Mouse (Mus musculus) embryonic facial prominence, embryonic 15.5 days (tissue): ENCODE results near the gene Thegl. TPM values are rescaled to one million over a fixed set of nuclear protein-coding genes. Genes with fewer than 3 reads are reported as not detected.

ENCODE experiments used
- ATAC-seq: fragments of 200-750 bp; cut with Nextera tagmentation; 2 replicates; pipeline ENCODE4 v1.8.0; 2017; ENCODE audit warnings: low read depth, moderate TSS enrichment; ENCODE audit not compliant: insufficient number of reproducible peaks, low FRiP score, low TSS enrichment
- H3K27ac ChIP-seq: fragments of 300-500 bp; sonication (generic); replicated peaks from 2 replicates; pipeline ENCODE4 v1.5.1; 2015; ENCODE audit warnings: mild to moderate bottlenecking, inconsistent platforms
- H3K27me3 ChIP-seq: fragments of 300-500 bp; sonication (generic); 2 replicates; pipeline ENCODE4 v1.6.1; 2015; ENCODE audit warnings: inconsistent platforms
- H3K36me3 ChIP-seq: fragments of 300-500 bp; sonication (generic); 2 replicates; pipeline ENCODE4 v1.6.1; 2015; ENCODE audit warnings: mild to moderate bottlenecking, inconsistent platforms
- H3K4me1 ChIP-seq: fragments of 300-500 bp; sonication (generic); 2 replicates; pipeline ENCODE4 v1.6.1; 2015; ENCODE audit warnings: inconsistent platforms
- H3K4me2 ChIP-seq: fragments of 300-500 bp; sonication (generic); replicated peaks from 2 replicates; pipeline ENCODE4 v1.6.1; 2015; ENCODE audit warnings: mild to moderate bottlenecking, inconsistent platforms
- H3K4me3 ChIP-seq: fragments of 300-500 bp; sonication (generic); replicated peaks from 2 replicates; pipeline ENCODE4 v1.5.1; 2015; ENCODE audit warnings: mild to moderate bottlenecking, inconsistent platforms
- H3K9ac ChIP-seq: fragments of 300-500 bp; sonication (generic); 2 replicates; pipeline ENCODE4 v1.6.1; 2015; ENCODE audit warnings: inconsistent platforms
- H3K9me3 ChIP-seq: fragments of 300-500 bp; sonication (generic); replicated peaks from 2 replicates; pipeline ENCODE4 v1.6.1; 2016; ENCODE audit warnings: inconsistent platforms
- WGBS: fragments of 180-500 bp; shearing (Covaris S2); methylation state at CpG from one replicate; pipeline ENCODE4 v1.1.7; 2015; 5-methylcytosine and 5-hydroxymethylcytosine counted together
- polyA plus RNA-seq: library from polyadenylated mRNA; unstranded; fragments of >200 nt; fragmentation: Nextera tagmentation; extraction: Ambion mirVana; gene quantifications from 2 replicates; pipeline ENCODE4 v1.2.1, GENCODE M21; 2015

The Thegl gene
- polyA plus RNA-seq, 1 experiment from 2014 or later = 1.2 TPM

- WGBS = 54% methylated on average over 12 of the region's 12 CpGs
- Histone ChIP-seq H3K9me3 (no peaks in the 10 kb centered on the region), H3K36me3 (no peaks in the 10 kb centered on the region)
Observed at GRCm38 (mm10) chr5:77056881-77057440, 41.1 kb downstream of the Thegl start.

GRCm38 (mm10) chr5:77060363-77060762 lies 44.5 kb downstream of the Thegl start:
- H3K27me3 ChIP-seq = no peaks in the 10 kb centered on the region
- H3K9me3 ChIP-seq = no peaks in the 10 kb centered on the region
- no peaks in the 10 kb centered on the region for H3K4me1 ChIP-seq
- no peak overlapping the region for H3K9ac ChIP-seq
- no peak overlapping the region for H3K27ac ChIP-seq
- no peak for ATAC-seq
- 32% methylated on average over 10 of the region's 10 CpGs for WGBS
- no peak overlapping the region for H3K4me3 ChIP-seq
- no peak overlapping the region for H3K4me2 ChIP-seq
- no peaks in the 10 kb centered on the region for H3K36me3 ChIP-seq

More at GRCm38 (mm10) chr5:77056881-77057440, 41.1 kb downstream of the Thegl start:
- H3K4me3 ChIP-seq = no peak overlapping the region
- no peak overlapping the region for H3K9ac ChIP-seq
- H3K4me1 ChIP-seq = no peaks in the 10 kb centered on the region
- no peak overlapping the region for H3K27ac ChIP-seq
- ATAC-seq = no peak
- no peaks in the 10 kb centered on the region for H3K27me3 ChIP-seq
- H3K4me2 ChIP-seq = no peak overlapping the region

GRCm38 (mm10) chr5:77061372-77062038 lies 45.7 kb downstream of the Thegl start:
- no peak for ATAC-seq
- WGBS = 34% methylated on average over 17 of the region's 17 CpGs
- Histone ChIP-seq H3K9ac (no peak overlapping the region), H3K27ac (no peak overlapping the region), H3K9me3 (no peaks in the 10 kb centered on the region), H3K4me3 (no peak overlapping the region), H3K4me2 (no peak overlapping the region), H3K4me1 (no peaks in the 10 kb centered on the region), H3K27me3 (no peaks in the 10 kb centered on the region), H3K36me3 (no peaks in the 10 kb centered on the region)

GRCm38 (mm10) chr5:77067321-77067720 lies 51.5 kb downstream of the Thegl start:
- no peak overlapping the region for H3K9ac ChIP-seq
- H3K27ac ChIP-seq = no peak overlapping the region
- H3K4me3 ChIP-seq = no peak overlapping the region
- no peaks in the 10 kb centered on the region for H3K9me3 ChIP-seq
- no peaks in the 10 kb centered on the region for H3K27me3 ChIP-seq
- WGBS = 57% methylated on average over 8 of the region's 8 CpGs
- H3K4me2 ChIP-seq = no peak overlapping the region
- H3K36me3 ChIP-seq = no peaks in the 10 kb centered on the region
- no peak for ATAC-seq
- no peaks in the 10 kb centered on the region for H3K4me1 ChIP-seq

- 89% methylated on average over 2 of the region's 2 CpGs for WGBS
- H3K9me3 ChIP-seq = no peaks in the 10 kb centered on the region
- no peak for ATAC-seq
Observed at GRCm38 (mm10) chr5:77070987-77071386, 55.2 kb downstream of the Thegl start.

GRCm38 (mm10) chr5:77071626-77072025 lies 55.8 kb downstream of the Thegl start:
- no peak for ATAC-seq
- no peaks in the 10 kb centered on the region for H3K36me3 ChIP-seq
- H3K27ac ChIP-seq = no peak overlapping the region
- no peak overlapping the region for H3K4me3 ChIP-seq
- H3K9ac ChIP-seq = no peak overlapping the region
- no peaks in the 10 kb centered on the region for H3K9me3 ChIP-seq
- no peaks in the 10 kb centered on the region for H3K27me3 ChIP-seq
- H3K4me1 ChIP-seq = 0 out of 2 replicates have a peak, but pooled peaks cover 7% of the 10 kb centered on the region
- WGBS = 88% methylated on average over 3 of the region's 3 CpGs
- H3K4me2 ChIP-seq = no peak overlapping the region

More at GRCm38 (mm10) chr5:77070987-77071386, 55.2 kb downstream of the Thegl start:
- Histone ChIP-seq H3K4me2 (no peak overlapping the region), H3K4me1 (0 out of 2 replicates have a peak, but pooled peaks cover 7% of the 10 kb centered on the region), H3K27me3 (no peaks in the 10 kb centered on the region), H3K27ac (no peak overlapping the region), H3K9ac (no peak overlapping the region), H3K4me3 (no peak overlapping the region), H3K36me3 (no peaks in the 10 kb centered on the region)

GRCm38 (mm10) chr5:77073794-77074193 lies 58.0 kb downstream of the Thegl start:
- no peaks in the 10 kb centered on the region for H3K36me3 ChIP-seq
- H3K4me3 ChIP-seq = no peak overlapping the region
- H3K27ac ChIP-seq = no peak overlapping the region
- no peaks in the 10 kb centered on the region for H3K27me3 ChIP-seq
- no peak overlapping the region for H3K9ac ChIP-seq
- H3K4me1 ChIP-seq = 0 out of 2 replicates have a peak, but pooled peaks cover 7% of the 10 kb centered on the region
- 80% methylated on average over 8 of the region's 8 CpGs for WGBS
- no peak overlapping the region for H3K4me2 ChIP-seq
- ATAC-seq = no peak
- H3K9me3 ChIP-seq = no peaks in the 10 kb centered on the region

- Histone ChIP-seq H3K27ac (peak overlapping the region; percentile 48; the same call in 1 of the 2 replicates), H3K9me3 (no peaks in the 10 kb centered on the region), H3K4me3 (no peak overlapping the region), H3K4me1 (0 out of 2 replicates have a peak, but pooled peaks cover 7% of the 10 kb centered on the region), H3K36me3 (no peaks in the 10 kb centered on the region), H3K9ac (no peak overlapping the region), H3K27me3 (no peaks in the 10 kb centered on the region), H3K4me2 (no peak overlapping the region)
- 38% methylated on average over 2 of the region's 2 CpGs for WGBS
- ATAC-seq = peak; percentile 78
Observed at GRCm38 (mm10) chr5:77074914-77075313, 59.1 kb downstream of the Thegl start.

GRCm38 (mm10) chr5:77075951-77076350 lies 60.1 kb downstream of the Thegl start:
- H3K36me3 ChIP-seq = no peaks in the 10 kb centered on the region
- H3K4me3 ChIP-seq = no peak overlapping the region
- no peaks in the 10 kb centered on the region for H3K9me3 ChIP-seq
- H3K27ac ChIP-seq = no peak overlapping the region
- H3K27me3 ChIP-seq = no peaks in the 10 kb centered on the region
- 0 out of 2 replicates have a peak, but pooled peaks cover 7% of the 10 kb centered on the region for H3K4me1 ChIP-seq
- no peak for ATAC-seq
- WGBS = 82% methylated on average over 4 of the region's 4 CpGs
- H3K4me2 ChIP-seq = no peak overlapping the region
- H3K9ac ChIP-seq = no peak overlapping the region

- 60% methylated on average over 4 of the region's 4 CpGs for WGBS
- Histone ChIP-seq H3K36me3 (no peaks in the 10 kb centered on the region), H3K27me3 (no peaks in the 10 kb centered on the region), H3K4me1 (no peaks in the 10 kb centered on the region), H3K4me2 (no peak overlapping the region), H3K9ac (no peak overlapping the region), H3K9me3 (no peaks in the 10 kb centered on the region), H3K4me3 (no peak overlapping the region), H3K27ac (peak overlapping the region; percentile 40; the same call in 1 of the 2 replicates)
- peak; percentile 51 for ATAC-seq
Observed at GRCm38 (mm10) chr5:77080761-77081160, 64.9 kb downstream of the Thegl start.

- no peak for ATAC-seq
- no peaks in the 10 kb centered on the region for H3K36me3 ChIP-seq
- 69% methylated on average over 7 of the region's 7 CpGs for WGBS
- H3K4me2 ChIP-seq = no peak overlapping the region
- no peaks in the 10 kb centered on the region for H3K9me3 ChIP-seq
- no peak overlapping the region for H3K9ac ChIP-seq
- no peaks in the 10 kb centered on the region for H3K27me3 ChIP-seq
- H3K4me3 ChIP-seq = no peak overlapping the region
- no peaks in the 10 kb centered on the region for H3K4me1 ChIP-seq
- H3K27ac ChIP-seq = no peak overlapping the region
Observed at GRCm38 (mm10) chr5:77082735-77083134, 66.9 kb downstream of the Thegl start.
